Mouse (Mus musculus) MEL (cell line): Measurements from ENCODE around the gene Slc35e3. TPM values are rescaled to one million over a fixed set of nuclear protein-coding genes. Genes with fewer than 3 reads are reported as not detected.

Experiments
- DNase-seq: peaks from one replicate; pipeline ENCODE4 v3.0.0; 2011; ENCODE audit warnings: low read depth, low spot score
- H3K27ac ChIP-seq: 2 replicates; pipeline ENCODE4 v1.5.1; 2012; ENCODE audit warnings: low read depth, mild to moderate bottlenecking, control low read depth, low read length, moderate library complexity; ENCODE audit not compliant: control insufficient read depth
- H3K27me3 ChIP-seq, 2 experiments: fragments of 150-350 bp in 1 of 2; sonication (generic) in 1 of 2; 2 replicates each; pipeline ENCODE4 v1.6.1; 2012; ENCODE audit warnings: low read length in 2 of 2, mild to moderate bottlenecking in 2 of 2, improper control_type of control experiment in 1 of 2, moderate library complexity in 1 of 2; ENCODE audit not compliant: insufficient read depth in 2 of 2, control insufficient read depth in 1 of 2
- H3K36me3 ChIP-seq, 2 experiments: 2 replicates each; pipeline ENCODE4 v1.6.1; 2012 to 2014; ENCODE audit warnings: low read length in 2 of 2, improper control_type of control experiment in 1 of 2, inconsistent platforms in 1 of 2, mild to moderate bottlenecking in 1 of 2; ENCODE audit not compliant: insufficient read depth in 2 of 2, control insufficient read depth in 1 of 2
- H3K4me1 ChIP-seq, 2 experiments: fragments of 150-350 bp in 1 of 2; sonication (generic) in 1 of 2; 2 replicates each; pipeline ENCODE4 v1.6.1; 2012; ENCODE audit warnings: low read length in 2 of 2, improper control_type of control experiment in 1 of 2, mild to moderate bottlenecking in 1 of 2; ENCODE audit not compliant: insufficient read depth in 2 of 2, control insufficient read depth in 1 of 2
- H3K4me3 ChIP-seq, 2 experiments: fragments of 150-350 bp in 1 of 2; sonication (generic) in 1 of 2; 2 replicates each; pipeline ENCODE4 v1.5.1; 2012; ENCODE audit warnings: low read depth in 2 of 2, low read length in 2 of 2, mild to moderate bottlenecking in 2 of 2, moderate library complexity in 2 of 2, control low read depth in 1 of 2, improper control_type of control experiment in 1 of 2; ENCODE audit not compliant: control insufficient read depth in 1 of 2, insufficient read depth in 1 of 2
- H3K79me2 ChIP-seq: 2 replicates; pipeline ENCODE4 v1.6.1; 2012; ENCODE audit warnings: mild to moderate bottlenecking, low read length, moderate library complexity; ENCODE audit not compliant: control insufficient read depth, poor library complexity, insufficient read depth
- H3K9ac ChIP-seq: 2 replicates; pipeline ENCODE4 v1.6.1; 2012; ENCODE audit warnings: low read depth, mild to moderate bottlenecking, control low read depth, low read length, moderate library complexity; ENCODE audit not compliant: control insufficient read depth, poor library complexity, severe bottlenecking
- H3K9me3 ChIP-seq: fragments of 150-350 bp; sonication (generic); replicated peaks from 2 replicates; pipeline ENCODE4 v1.6.1; 2012; ENCODE audit warnings: mild to moderate bottlenecking, low read length, improper control_type of control experiment, moderate library complexity; ENCODE audit not compliant: insufficient read depth
- CHD1 ChIP-seq: IDR thresholded peaks from 2 replicates; pipeline ENCODE4 v1.6.1; 2012; ENCODE audit warnings: low read depth, mild to moderate bottlenecking, inconsistent platforms, low read length, improper control_type of control experiment
- CTCF ChIP-seq, 3 experiments: IDR thresholded peaks in 2 of 3; conservative IDR thresholded peaks in 1 of 3; 2 replicates each; pipeline ENCODE4 v1.5.1; 2011 to 2012; ENCODE audit warnings: low read length in 3 of 3, low read depth in 2 of 3, mild to moderate bottlenecking in 2 of 3, improper control_type of control experiment in 1 of 3, inconsistent platforms in 1 of 3, mixed read lengths in 1 of 3, moderate library complexity in 1 of 3; ENCODE audit not compliant: control insufficient read depth in 1 of 3, insufficient read depth in 1 of 3, poor library complexity in 1 of 3, severe bottlenecking in 1 of 3
- EP300 ChIP-seq, 2 experiments: IDR thresholded peaks; 2 replicates each; pipeline ENCODE4 v1.6.1; 2011; ENCODE audit warnings: improper control_type of control experiment in 2 of 2, low read length in 2 of 2, low read depth in 1 of 2, mild to moderate bottlenecking in 1 of 2
- GATA1 ChIP-seq: IDR thresholded peaks from 2 replicates; pipeline ENCODE4 v1.6.1; 2011; ENCODE audit warnings: low read depth, low read length, improper control_type of control experiment
- HCFC1 ChIP-seq: IDR thresholded peaks from 2 replicates; pipeline ENCODE4 v1.6.1; 2012; ENCODE audit warnings: low read depth, mild to moderate bottlenecking, inconsistent platforms, low read length, improper control_type of control experiment, moderate library complexity
- KAT2A ChIP-seq: conservative IDR thresholded peaks from 2 replicates; pipeline ENCODE4 v1.6.1; 2012; ENCODE audit warnings: low read depth, low read length, improper control_type of control experiment, inconsistent platforms
- MEF2A ChIP-seq: IDR thresholded peaks from 2 replicates; pipeline ENCODE4 v1.6.1; 2014; ENCODE audit warnings: low read depth, mild to moderate bottlenecking, inconsistent platforms, low read length, improper control_type of control experiment; ENCODE audit not compliant: poor library complexity, insufficient replicate concordance, severe bottlenecking; ENCODE audit errors: extremely low read depth
- MXI1 ChIP-seq: IDR thresholded peaks from 2 replicates; pipeline ENCODE4 v1.6.1; 2011; ENCODE audit warnings: mild to moderate bottlenecking, low read depth, low read length, improper control_type of control experiment
- MYC ChIP-seq: IDR thresholded peaks from 2 replicates; pipeline ENCODE4 v1.6.1; 2011; ENCODE audit warnings: low read depth, mild to moderate bottlenecking, low read length, improper control_type of control experiment, moderate library complexity
- NRF1 ChIP-seq: IDR thresholded peaks from 2 replicates; pipeline ENCODE4 v1.6.1; 2014; ENCODE audit warnings: low read depth, mild to moderate bottlenecking, inconsistent platforms, low read length, improper control_type of control experiment, moderate library complexity; ENCODE audit not compliant: poor library complexity, insufficient read depth, severe bottlenecking
- POLR2A ChIP-seq, 2 experiments: IDR thresholded peaks; 2 replicates each; pipeline ENCODE4 v1.6.1; 2011 to 2012; ENCODE audit warnings: low read length in 2 of 2, mild to moderate bottlenecking in 2 of 2, control low read depth in 1 of 2, improper control_type of control experiment in 1 of 2, low read depth in 1 of 2, moderate library complexity in 1 of 2; ENCODE audit not compliant: control insufficient read depth in 1 of 2, insufficient read depth in 1 of 2, poor library complexity in 1 of 2
- POLR2AphosphoS2 ChIP-seq: IDR thresholded peaks from 2 replicates; pipeline ENCODE4 v1.6.1; 2011; ENCODE audit warnings: low read length, improper control_type of control experiment
- RAD21 ChIP-seq: IDR thresholded peaks from 2 replicates; pipeline ENCODE4 v1.6.1; 2011; ENCODE audit warnings: mild to moderate bottlenecking, low read depth, low read length, improper control_type of control experiment
- SIN3A ChIP-seq: IDR thresholded peaks from 2 replicates; pipeline ENCODE4 v1.6.1; 2012; ENCODE audit warnings: low read length, improper control_type of control experiment, inconsistent platforms
- SMC3 ChIP-seq: IDR thresholded peaks from 2 replicates; pipeline ENCODE4 v1.6.1; 2011; ENCODE audit warnings: low read depth, low read length, improper control_type of control experiment
- TAL1 ChIP-seq: IDR thresholded peaks from 2 replicates; pipeline ENCODE4 v1.6.1; 2012; ENCODE audit warnings: mild to moderate bottlenecking, inconsistent platforms, low read length, moderate library complexity, mixed read lengths
- TBP ChIP-seq: IDR thresholded peaks from 2 replicates; pipeline ENCODE4 v1.8.0; 2011; ENCODE audit warnings: low read depth, low read length, improper control_type of control experiment
- TCF12 ChIP-seq: IDR thresholded peaks from 2 replicates; pipeline ENCODE4 v1.6.1; 2014; ENCODE audit warnings: low read depth, mild to moderate bottlenecking, inconsistent platforms, low read length, improper control_type of control experiment, moderate library complexity
- USF2 ChIP-seq, 2 experiments: IDR thresholded peaks; 2 replicates each; pipeline ENCODE4 v1.6.1; 2011 to 2012; ENCODE audit warnings: improper control_type of control experiment in 2 of 2, low read length in 2 of 2, borderline replicate concordance in 1 of 2, inconsistent platforms in 1 of 2, low read depth in 1 of 2, mild to moderate bottlenecking in 1 of 2; ENCODE audit not compliant: insufficient read depth in 1 of 2
- ZMIZ1 ChIP-seq: IDR thresholded peaks from 2 replicates; pipeline ENCODE4 v1.6.1; 2012; ENCODE audit warnings: low read depth, mild to moderate bottlenecking, inconsistent platforms, low read length, improper control_type of control experiment, moderate library complexity
- polyA plus RNA-seq, 2 experiments: library from polyadenylated mRNA; stranded (reverse) in 1 of 2; unstranded in 1 of 2; fragments of >175 nt in 1 of 2; fragments of >200 nt in 1 of 2; gene quantifications; 2 replicates each; pipeline versions ENCODE4 v1.2.1 to v1.2.4; 2012; ENCODE audit warnings: low replicate concordance in 2 of 2, low read depth in 1 of 2; ENCODE audit not compliant: insufficient read length in 2 of 2, insufficient read depth in 1 of 2, missing spikeins in 1 of 2
- total RNA-seq: library from RNA; depleted of rRNA; stranded (reverse); fragments of 300-350 nt; gene quantifications from 2 replicates; pipeline ENCODE4 v1.2.3, GENCODE M21; 2012

Gene Slc35e3
- total and polyA plus RNA-seq, 3 experiments = 3.7 to 7.4 TPM; not detected in 1

DNA sequence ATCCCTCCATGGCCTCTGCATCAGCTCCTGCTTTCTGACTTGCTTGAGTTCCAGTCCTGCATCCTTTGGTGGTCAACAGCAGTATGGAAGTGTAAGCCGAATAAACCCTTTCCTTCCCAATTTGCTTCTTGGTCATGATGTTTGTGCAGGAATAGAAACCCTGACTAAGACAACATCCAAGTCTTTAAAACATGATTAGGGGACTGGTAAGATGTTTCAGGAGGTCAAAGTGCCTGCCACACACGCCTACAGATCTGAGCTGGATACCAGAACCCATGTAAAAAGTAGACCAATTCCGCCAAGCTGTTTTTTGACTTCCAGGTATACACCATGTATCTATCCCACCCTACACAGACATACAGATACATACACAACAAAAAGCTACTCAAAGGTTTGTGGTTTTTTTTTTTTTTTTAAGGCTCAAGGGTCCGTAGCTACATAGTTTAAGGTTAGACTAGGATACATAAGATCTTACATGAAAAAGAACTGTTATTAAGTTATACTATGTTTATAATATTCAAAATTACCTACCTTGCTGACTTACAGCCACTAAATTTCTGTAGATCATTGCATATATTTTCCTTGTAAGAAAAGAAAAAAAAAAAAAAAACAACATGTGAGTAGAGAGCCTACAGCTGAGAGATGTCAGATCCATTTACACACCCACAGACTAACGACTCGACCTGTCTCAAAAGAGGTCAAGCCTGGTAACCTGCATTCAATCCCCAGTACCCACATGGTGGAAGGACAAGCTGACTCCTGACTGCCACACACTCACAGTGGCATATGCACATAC lies 44.9 kb downstream of the Slc35e3 start:
- Histone ChIP-seq H3K9ac (no peak overlapping the region), H3K4me3 (no peak overlapping the region), H3K36me3 (peaks cover 0 to 52% of the 10 kb centered on the region in 2 experiments; a peak in 2 of 4 replicates), H3K4me1 (no peaks in the 10 kb centered on the region), H3K79me2 (peaks cover 5% of the 10 kb centered on the region; the same call in 1 of the 2 replicates), H3K9me3 (no peaks in the 10 kb centered on the region), H3K27me3 (no peaks in the 10 kb centered on the region)
- TF ChIP-seq TBP (no peak), MXI1 (no peak)
- TF ChIP-seq, all 39 proteins: peak for 0
- no peak overlapping the region for H3K27ac ChIP-seq
- no peak for DNase-seq

DNA sequence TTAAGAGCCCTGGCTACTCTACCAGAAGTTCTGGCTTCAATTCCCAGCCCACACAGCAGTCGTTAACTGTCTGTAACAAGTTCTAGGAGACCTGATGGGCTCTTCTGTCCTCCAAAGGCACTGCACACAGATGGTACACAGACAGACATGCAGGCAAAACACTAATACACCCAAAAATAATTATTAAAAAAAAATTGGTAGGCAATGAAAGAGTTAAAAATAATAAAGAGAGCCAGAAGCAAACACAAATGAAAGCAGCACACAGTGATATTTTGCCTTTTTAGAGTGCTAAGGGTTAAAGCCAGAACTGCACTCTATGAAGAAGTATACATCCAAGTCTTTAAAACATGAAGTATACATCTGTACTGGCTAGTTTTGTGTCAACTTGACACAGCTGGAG lies 45.7 kb downstream of the Slc35e3 start:
- Histone ChIP-seq H3K4me1 (no peaks in the 10 kb centered on the region), H3K27me3 (no peaks in the 10 kb centered on the region), H3K4me3 (no peak overlapping the region), H3K9ac (no peak overlapping the region), H3K79me2 (peaks cover 2% of the 10 kb centered on the region; the same call in 1 of the 2 replicates), H3K9me3 (no peaks in the 10 kb centered on the region), H3K27ac (no peak overlapping the region), H3K36me3 (peaks cover 0 to 52% of the 10 kb centered on the region in 2 experiments; a peak in 2 of 4 replicates)
- no peak for DNase-seq
- TF ChIP-seq NRF1 = no peak
- TF ChIP-seq EP300 (IDR thresholded peaks at IDR 0.05; ENCODE audit: low read depth in 1 of 2, low read length in 2 of 2) = no peak
- no peak for TF ChIP-seq MYC
- TF ChIP-seq USF2 (IDR thresholded peaks at IDR 0.05; ENCODE audit: borderline replicate concordance in 1 of 2, insufficient read depth in 1 of 2, low read depth in 1 of 2, low read length in 2 of 2) = no peak
- no peak for TF ChIP-seq GATA1
- TF ChIP-seq CTCF (IDR thresholded peaks at IDR 0.05 in 2 of 3, conservative IDR thresholded peaks at IDR 0.05 in 1 of 3; ENCODE audit: control insufficient read depth in 1 of 3, insufficient read depth in 1 of 3, low read depth in 2 of 3, low read length in 3 of 3, poor library complexity in 1 of 3, severe bottlenecking in 1 of 3) = no peak
- TF ChIP-seq TBP = no peak
- TF ChIP-seq ZMIZ1 = no peak
- TF ChIP-seq TAL1 = no peak

DNA sequence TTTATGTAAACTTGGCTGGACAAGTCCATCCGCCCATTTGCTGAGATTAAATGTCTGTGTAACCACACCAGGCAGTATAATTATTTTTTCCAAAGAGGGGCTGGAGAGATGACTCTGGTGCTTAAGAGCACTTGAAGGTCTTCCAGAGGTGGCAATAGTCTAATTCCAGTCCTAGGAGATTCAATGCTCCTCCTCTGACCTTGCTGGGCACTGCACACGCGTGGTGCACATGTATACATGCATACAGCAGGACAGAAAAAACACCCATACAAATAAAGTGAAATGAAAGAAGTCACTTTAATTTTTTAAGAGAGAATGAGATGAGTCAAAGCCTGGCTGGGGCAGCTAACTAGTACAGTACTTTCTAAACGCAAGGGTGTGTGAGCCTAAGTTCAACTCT lies 46.3 kb downstream of the Slc35e3 start:
- H3K27me3 ChIP-seq = no peaks in the 10 kb centered on the region
- no peak for TF ChIP-seq POLR2A (IDR thresholded peaks at IDR 0.05; ENCODE audit: control insufficient read depth in 1 of 2, insufficient read depth in 1 of 2, low read depth in 1 of 2, low read length in 2 of 2, poor library complexity in 1 of 2)
- TF ChIP-seq MYC = no peak
- TF ChIP-seq RAD21 = no peak
- no peak for TF ChIP-seq POLR2AphosphoS2
- TF ChIP-seq CHD1 = no peak
- TF ChIP-seq EP300 (IDR thresholded peaks at IDR 0.05; ENCODE audit: low read depth in 1 of 2, low read length in 2 of 2) = no peak
- no peak for TF ChIP-seq USF2 (IDR thresholded peaks at IDR 0.05; ENCODE audit: borderline replicate concordance in 1 of 2, insufficient read depth in 1 of 2, low read depth in 1 of 2, low read length in 2 of 2)
- no peak for TF ChIP-seq SMC3
- no peak for TF ChIP-seq MEF2A
- no peak for TF ChIP-seq TCF12
- TF ChIP-seq HCFC1 = no peak
- no peak for TF ChIP-seq KAT2A
- TF ChIP-seq SIN3A = no peak
- H3K4me1 ChIP-seq = no peaks in the 10 kb centered on the region
- H3K9ac ChIP-seq = no peak overlapping the region
- H3K36me3 ChIP-seq = peaks cover 0 to 49% of the 10 kb centered on the region in 2 experiments; a peak in 2 of 4 replicates
- no peaks in the 10 kb centered on the region for H3K9me3 ChIP-seq
- DNase-seq = no peak
- H3K27ac ChIP-seq = no peak overlapping the region
- 0 out of 2 replicates have a peak, but pooled peaks cover 1% of the 10 kb centered on the region for H3K79me2 ChIP-seq
- no peak overlapping the region for H3K4me3 ChIP-seq
